21 mouse cellular contexts compared by ENCODE assay signal in genomic region chr14:87110634-87111033, GRCm38 (mm10). TPM values are rescaled to one million over a fixed set of nuclear protein-coding genes. Genes with fewer than 3 reads are reported as not detected.
DNase-seq lines count a peak whose midpoint lies in the region; ATAC-seq lines count a peak whose summit lies in the region.
"Had no signal": no experiment of that assay in that cellular context is flagged by ENCODE, and none has a peak within 500 bp of the region (broad histone marks: within the 10 kb centered on the region; RNA-seq: fewer than 3 reads in every experiment).

No protein-coding gene starts in this region.

- no peaks in the 10 kb centered on the region for H3K27me3 ChIP-seq in midbrain, embryonic 11.5 days (ENCODE audit: control insufficient read depth, insufficient read depth, low read length)
- no peaks in the 10 kb centered on the region for H3K27me3 ChIP-seq in midbrain, embryonic 15.5 days (replicated peaks)
- no peaks in the 10 kb centered on the region for H3K27me3 ChIP-seq in forebrain, embryonic 15.5 days
- H3K27me3 ChIP-seq: forebrain, embryonic 13.5 days; heart, embryonic 15.5 days; hindbrain, embryonic 13.5 days; Patski had no signal

- H3K4me1 ChIP-seq in midbrain, embryonic 11.5 days (ENCODE audit: control insufficient read depth, insufficient read depth, low read length): 0 out of 2 replicates have a peak, but pooled peaks cover 2% of the 10 kb centered on the region
- H3K4me1 ChIP-seq in midbrain, embryonic 15.5 days: 0 out of 2 replicates have a peak, but pooled peaks cover 4% of the 10 kb centered on the region
- 0 out of 2 replicates have a peak, but pooled peaks cover 2% of the 10 kb centered on the region for H3K4me1 ChIP-seq in forebrain, embryonic 15.5 days
- H3K4me1 ChIP-seq: forebrain, embryonic 13.5 days had no signal

- H3K4me2 ChIP-seq in midbrain, embryonic 11.5 days: no peak overlapping the region
- H3K4me2 ChIP-seq in midbrain, embryonic 15.5 days: no peak overlapping the region
- H3K4me2 ChIP-seq in forebrain, embryonic 15.5 days (replicated peaks): no peak overlapping the region
- H3K4me2 ChIP-seq: forebrain, embryonic 13.5 days; heart, embryonic 11.5 days; heart, embryonic 15.5 days; hindbrain, embryonic 13.5 days had no signal

- 18% methylated on average over 2 of the region's 2 CpGs for WGBS in midbrain, embryonic 11.5 days
- WGBS in midbrain, embryonic 15.5 days: 19% methylated on average over 2 of the region's 2 CpGs
- 31% methylated on average over 2 of the region's 2 CpGs for WGBS in forebrain, embryonic 15.5 days

- no peak overlapping the region for H3K4me3 ChIP-seq in midbrain, embryonic 11.5 days (ENCODE audit: low read depth, low read length)
- no peak overlapping the region for H3K4me3 ChIP-seq in midbrain, embryonic 15.5 days
- no peak overlapping the region for H3K4me3 ChIP-seq in forebrain, embryonic 15.5 days
- H3K4me3 ChIP-seq: forebrain, embryonic 13.5 days; gastrocnemius, adult 2 months; heart, embryonic 15.5 days; hindbrain, embryonic 13.5 days had no signal

- ATAC-seq in midbrain, embryonic 11.5 days (ENCODE audit: low FRiP score): no peak
- no peak for ATAC-seq in midbrain, embryonic 15.5 days (replicated peaks)
- peak; percentile 29; the same call in 1 of the 2 replicates for ATAC-seq in common myeloid progenitor, adult 5-6 weeks (replicated peaks; ENCODE audit: low read depth, poor library complexity, severe bottlenecking)
- no peak for ATAC-seq in forebrain, embryonic 15.5 days (replicated peaks)
- ATAC-seq: forebrain, embryonic 13.5 days; hindbrain, postnatal 0 days; Patski had no signal

- peak; percentile 53 for DNase-seq in midbrain, embryonic 11.5 days (ENCODE audit: low spot score, missing footprints)
- DNase-seq in ES-CJ7 (ENCODE audit: low read depth, low spot score): peak; percentile 87
- DNase-seq in thymus, postnatal 0 days (ENCODE audit: low spot score): no peak
- DNase-seq: adrenal gland, postnatal 10 days; cerebellum, adult 11-12 months; cerebellum, adult 9-10 months; cerebellum, postnatal 36 days; gastrocnemius, adult 2 months; gastrocnemius, postnatal 25 days; heart, adult 11 months; heart, postnatal 14 days; kidney, adult 11 months had no signal

- no peaks in the 10 kb centered on the region for H3K9me3 ChIP-seq in midbrain, embryonic 11.5 days (ENCODE audit: control insufficient read depth, low read length)
- H3K9me3 ChIP-seq in midbrain, embryonic 15.5 days: no peaks in the 10 kb centered on the region
- H3K9me3 ChIP-seq in forebrain, embryonic 15.5 days: no peaks in the 10 kb centered on the region
- H3K9me3 ChIP-seq: forebrain, embryonic 13.5 days; heart, embryonic 15.5 days; hindbrain, embryonic 13.5 days had no signal

- no peak overlapping the region for H3K27ac ChIP-seq in midbrain, embryonic 11.5 days (ENCODE audit: low read depth, low read length)
- H3K27ac ChIP-seq in midbrain, embryonic 15.5 days: no peak overlapping the region
- no peak overlapping the region for H3K27ac ChIP-seq in forebrain, embryonic 15.5 days (replicated peaks)
- H3K27ac ChIP-seq: forebrain, embryonic 13.5 days; gastrocnemius, adult 2 months; heart, embryonic 15.5 days; hindbrain, embryonic 13.5 days; hindbrain, postnatal 0 days had no signal

- H3K9ac ChIP-seq in midbrain, embryonic 11.5 days (ENCODE audit: low read length): no peak overlapping the region
- H3K9ac ChIP-seq in midbrain, embryonic 15.5 days: no peak overlapping the region
- no peak overlapping the region for H3K9ac ChIP-seq in forebrain, embryonic 15.5 days (replicated peaks)
- H3K9ac ChIP-seq: forebrain, embryonic 13.5 days; heart, embryonic 15.5 days; hindbrain, embryonic 13.5 days had no signal

- H3K36me3 ChIP-seq in midbrain, embryonic 11.5 days (ENCODE audit: control insufficient read depth, insufficient read depth, low read length): no peaks in the 10 kb centered on the region
- no peaks in the 10 kb centered on the region for H3K36me3 ChIP-seq in midbrain, embryonic 15.5 days (replicated peaks)
- no peaks in the 10 kb centered on the region for H3K36me3 ChIP-seq in forebrain, embryonic 15.5 days
- H3K36me3 ChIP-seq: heart, embryonic 15.5 days; hindbrain, embryonic 13.5 days had no signal

RNA-seq across cellular contexts. Expression of gene Diaph3, which starts 30.4 kb away (rescaled TPM):
- polyA plus RNA-seq in midbrain, embryonic 11.5 days (2014; fragmentation: Nextera tagmentation; extraction: Ambion mirVana): 7.4 and 8.7 TPM in 2 replicates
- polyA plus RNA-seq in midbrain, embryonic 15.5 days (2015; fragmentation: Nextera tagmentation; extraction: Ambion mirVana): 3.4 and 3.8 TPM in 2 replicates
- total RNA-seq in common myeloid progenitor, adult 5-6 weeks (2017): 92.9 and 143 TPM in 2 replicates
- 6.4 and 7.3 TPM in 2 replicates for polyA plus RNA-seq in forebrain, embryonic 15.5 days (2015; fragmentation: Nextera tagmentation; extraction: Ambion mirVana)
- 11.5 and 14.5 TPM in 2 replicates for polyA plus RNA-seq in thymus, postnatal 0 days (2015; fragmentation: Nextera tagmentation; extraction: Ambion mirVana)
